Comparison of ENCODE assay signal across 16 mouse cellular contexts in genomic region chr7:136142832-136143231, GRCm38 (mm10).
DNase-seq lines count a peak whose midpoint lies in the region; ATAC-seq and TF ChIP-seq lines count a peak whose summit lies in the region.
"Had no signal": no experiment of that assay in that cellular context is flagged by ENCODE, and none has a peak within 500 bp of the region (broad histone marks: within the 10 kb centered on the region; RNA-seq: fewer than 3 reads in every experiment).

No protein-coding gene starts in this region.

- H3K4me1 ChIP-seq in heart, embryonic 12.5 days (replicated peaks): no peaks in the 10 kb centered on the region
- no peaks in the 10 kb centered on the region for H3K4me1 ChIP-seq in lung, embryonic 14.5 days (ENCODE audit: insufficient read depth)

- no peak overlapping the region for H3K4me2 ChIP-seq in heart, embryonic 12.5 days
- no peak overlapping the region for H3K4me2 ChIP-seq in lung, embryonic 14.5 days
- H3K4me2 ChIP-seq: limb, embryonic 12.5 days had no signal

- no peaks in the 10 kb centered on the region for H3K36me3 ChIP-seq in heart, embryonic 12.5 days
- no peaks in the 10 kb centered on the region for H3K36me3 ChIP-seq in lung, embryonic 14.5 days (ENCODE audit: insufficient read depth)
- H3K36me3 ChIP-seq: limb, embryonic 12.5 days had no signal

- H3K4me3 ChIP-seq in heart, embryonic 12.5 days: no peak overlapping the region
- H3K4me3 ChIP-seq in lung, embryonic 14.5 days (ENCODE audit: low read depth, low read length): no peak overlapping the region
- H3K4me3 ChIP-seq: limb, embryonic 12.5 days had no signal

- H3K9me3 ChIP-seq in heart, embryonic 12.5 days (replicated peaks): 0 out of 2 replicates have a peak, but pooled peaks cover 4% of the 10 kb centered on the region
- H3K9me3 ChIP-seq in lung, embryonic 14.5 days (ENCODE audit: low read depth, low read length): no peaks in the 10 kb centered on the region
- H3K9me3 ChIP-seq: limb, embryonic 12.5 days had no signal

- H3K27ac ChIP-seq in heart, embryonic 12.5 days (ENCODE audit: poor library complexity, severe bottlenecking): no peak overlapping the region
- H3K27ac ChIP-seq in lung, embryonic 14.5 days (ENCODE audit: low read depth): no peak overlapping the region
- H3K27ac ChIP-seq: limb, embryonic 12.5 days had no signal

- 0 out of 2 replicates have a peak, but pooled peaks cover 4% of the 10 kb centered on the region for H3K27me3 ChIP-seq in heart, embryonic 12.5 days (replicated peaks)
- H3K27me3 ChIP-seq in lung, embryonic 14.5 days (ENCODE audit: insufficient read depth, low read length): no peaks in the 10 kb centered on the region

- DNase-seq in heart, adult 11 months: peak; percentile 1
- DNase-seq in lung, embryonic 14.5 days: peak; percentile 32
- DNase-seq in lung, postnatal 14 days: no peak
- DNase-seq in R1 (ENCODE audit: low read depth, low spot score) (peak; percentile 57), adipocyte (ENCODE audit: low spot score) (no peak)
- DNase-seq in retina, postnatal 1 day: peak; percentile 25
- no peak for DNase-seq in left cerebral cortex, postnatal 4 days
- DNase-seq: cerebellum, adult 9-11 months; heart, postnatal 36 days; kidney, adult 11 months; layer of hippocampus, adult 9-11 months; lung, postnatal 36 days; right cerebral cortex, postnatal 4 days had no signal

- intact Hi-C loops in left cerebral cortex, postnatal 4 days (cut with DNase I): no loop called here

- no peak overlapping the region for H3K9ac ChIP-seq in heart, embryonic 12.5 days
- H3K9ac ChIP-seq in lung, embryonic 14.5 days: no peak overlapping the region
- H3K9ac ChIP-seq: limb, embryonic 12.5 days had no signal

- no peak for ATAC-seq in heart, embryonic 12.5 days (ENCODE audit: insufficient number of reproducible peaks, low FRiP score)
- no peak for ATAC-seq in lung, embryonic 14.5 days (ENCODE audit: insufficient read depth)
- ATAC-seq: forebrain, embryonic 14.5 days had no signal

- peak; percentile 49 for TF ChIP-seq CTCF in lung, embryonic 14.5 days (IDR thresholded peaks at IDR 0.05; ENCODE audit: low read depth)

Comparison
In these comparisons a context has a peak if more than half of its experiments do, and no peak if none do; other contexts are left out.
1. DNase-seq: peak in heart, adult 11 months (single experiment), lung, embryonic 14.5 days (single experiment), R1 (single experiment) and retina, postnatal 1 day (single experiment); none in lung, postnatal 14 days (single experiment), left cerebral cortex, postnatal 4 days (single experiment) and adipocyte (single experiment).